Mouse (Mus musculus) CH12.LX (cell line): ENCODE data around the gene Gucy1b1.

ENCODE experiments used
- CTCF ChIP-seq, 2 experiments: IDR thresholded peaks in 1 of 2; conservative IDR thresholded peaks in 1 of 2; 2 replicates each; pipeline ENCODE4 v1.5.1; 2011 to 2012; ENCODE audit warnings: low read depth in 2 of 2, low read length in 2 of 2, improper control_type of control experiment in 1 of 2, inconsistent platforms in 1 of 2, mild to moderate bottlenecking in 1 of 2, moderate library complexity in 1 of 2
- E2F4 ChIP-seq: IDR thresholded peaks from 2 replicates; pipeline ENCODE4 v1.6.1; 2011; ENCODE audit warnings: low read depth, low read length, improper control_type of control experiment; ENCODE audit not compliant: insufficient replicate concordance
- MAZ ChIP-seq: IDR thresholded peaks from 2 replicates; pipeline ENCODE4 v1.6.1; 2012; ENCODE audit warnings: low read depth, mild to moderate bottlenecking, inconsistent platforms, low read length, improper control_type of control experiment, moderate library complexity
- POLR2A ChIP-seq: IDR thresholded peaks from 2 replicates; pipeline ENCODE4 v1.6.1; 2011; ENCODE audit warnings: low read depth, mild to moderate bottlenecking, improper control_type of control experiment, low read length
- TCF12 ChIP-seq: IDR thresholded peaks from 2 replicates; pipeline ENCODE4 v1.6.1; 2014; ENCODE audit warnings: low read depth, mild to moderate bottlenecking, inconsistent platforms, low read length, improper control_type of control experiment

DNA sequence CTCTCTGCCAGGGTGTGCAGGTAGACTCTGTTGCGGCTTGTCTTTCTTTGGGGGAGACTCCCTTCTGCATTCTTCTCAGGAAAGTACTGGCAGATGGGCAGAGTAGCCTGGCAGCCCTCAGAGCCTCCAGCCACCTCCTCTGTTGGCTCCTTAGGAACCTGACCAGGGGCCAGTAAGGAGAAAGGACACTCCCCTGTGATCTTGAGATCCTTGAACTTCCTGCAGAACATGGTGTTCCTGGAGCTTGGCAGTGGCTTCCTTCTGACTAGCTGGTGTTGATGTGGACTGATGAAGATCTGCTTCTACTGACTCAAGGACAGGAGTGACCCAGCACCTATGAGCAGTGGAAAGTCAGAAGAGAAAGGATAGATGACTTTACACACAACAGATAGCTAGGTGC, 44.4 kb upstream of the Gucy1b1 start:
- TF ChIP-seq CTCF (conservative IDR thresholded peaks at IDR 0.05 in 1 of 2, IDR thresholded peaks at IDR 0.05 in 1 of 2; ENCODE audit: low read depth in 2 of 2, low read length in 2 of 2) (no peak), TCF12 (no peak), MAZ (no peak), POLR2A (no peak), E2F4 (no peak)
